Mouse (Mus musculus) T-helper 1 cell (primary cell): ENCODE measurements around the gene Acsm4.

ENCODE experiments used
- in situ Hi-C: fragments of 300-600 bp; cut with MboI, MseI; formaldehyde crosslinking; loops from one replicate; pipeline ENCODE4 v1.15.1; 2025; ENCODE audit warnings: high pct_unique_total_duplicates

The Acsm4 gene

GRCm38 (mm10) chr7:119762166-119762697, 72.4 kb downstream of the Acsm4 start:
- in situ Hi-C loops: no loop called here
